Mouse (Mus musculus) liver, embryonic 13.5 days (tissue): ENCODE results near the gene 4930579F01Rik. TPM values are rescaled to one million over a fixed set of nuclear protein-coding genes. Genes with fewer than 3 reads are reported as not detected.

Experiments used
- ATAC-seq: fragments of 200-750 bp; cut with Nextera tagmentation; 2 replicates; pipeline ENCODE4 v1.8.0; 2017; ENCODE audit warnings: low read depth, mild to moderate bottlenecking, moderate number of reproducible peaks, moderate library complexity
- DNase-seq: peaks from one replicate; pipeline ENCODE4 v3.0.0; 2022
- H3K27ac ChIP-seq: fragments of 300-500 bp; sonication (generic); 2 replicates; pipeline ENCODE4 v1.5.1; 2015; ENCODE audit warnings: moderate library complexity, mild to moderate bottlenecking, inconsistent platforms
- H3K27me3 ChIP-seq: fragments of 300-500 bp; sonication (generic); 2 replicates; pipeline ENCODE4 v1.6.1; 2015; ENCODE audit warnings: mild to moderate bottlenecking, inconsistent platforms
- H3K36me3 ChIP-seq: fragments of 300-500 bp; sonication (generic); 2 replicates; pipeline ENCODE4 v1.6.1; 2015; ENCODE audit warnings: mild to moderate bottlenecking, inconsistent platforms
- H3K4me1 ChIP-seq: fragments of 300-500 bp; sonication (generic); replicated peaks from 2 replicates; pipeline ENCODE4 v1.6.1; 2015; ENCODE audit warnings: inconsistent platforms
- H3K4me2 ChIP-seq: fragments of 300-500 bp; sonication (generic); 2 replicates; pipeline ENCODE4 v1.6.1; 2015; ENCODE audit warnings: inconsistent platforms, mild to moderate bottlenecking, moderate library complexity
- H3K4me3 ChIP-seq: fragments of 300-500 bp; sonication (generic); replicated peaks from 2 replicates; pipeline ENCODE4 v1.5.1; 2015; ENCODE audit warnings: mild to moderate bottlenecking, inconsistent platforms
- H3K9ac ChIP-seq: fragments of 300-500 bp; sonication (generic); 2 replicates; pipeline ENCODE4 v1.6.1; 2015; ENCODE audit warnings: mild to moderate bottlenecking, inconsistent platforms
- H3K9me3 ChIP-seq: fragments of 300-500 bp; sonication (generic); replicated peaks from 2 replicates; pipeline ENCODE4 v1.6.1; 2016; ENCODE audit warnings: inconsistent platforms
- WGBS: fragments of 180-500 bp; shearing (Covaris S2); methylation state at CpG from one replicate; pipeline ENCODE4 v1.1.7; 2015; ENCODE audit not compliant: insufficient replicate concordance; 5-methylcytosine and 5-hydroxymethylcytosine counted together
- polyA plus RNA-seq: library from polyadenylated mRNA; unstranded; fragments of >200 nt; fragmentation: Nextera tagmentation; extraction: Ambion mirVana; gene quantifications from 2 replicates; pipeline ENCODE4 v1.2.1, GENCODE M21; 2015

The 4930579F01Rik gene
- polyA plus RNA-seq = not detected in 2 replicates

GRCm38 (mm10) chr3:138193683-138194302, at the start of gene 4930579F01Rik:
Gene 4930579F01Rik (minus strand): TSS chr3:138193825.
- no peak for DNase-seq
- H3K27me3 ChIP-seq = no peaks in the 10 kb centered on the region
- H3K36me3 ChIP-seq = no peaks in the 10 kb centered on the region
- no peak within 1 kb of the TSS for H3K4me3 ChIP-seq
- no peaks in the 10 kb centered on the region for H3K4me1 ChIP-seq
- no peaks in the 10 kb centered on the region for H3K9me3 ChIP-seq
- H3K4me2 ChIP-seq = no peak within 1 kb of the TSS
- ATAC-seq = no peak
- 64% methylated on average over 15 of the region's 15 CpGs for WGBS
- H3K9ac ChIP-seq = no peak within 1 kb of the TSS
- no peak within 1 kb of the TSS for H3K27ac ChIP-seq

GRCm38 (mm10) chr3:138242933-138243332, 49.3 kb upstream of the 4930579F01Rik start:
- no peak overlapping the region for H3K4me2 ChIP-seq
- 68% methylated on average over 6 of the region's 6 CpGs for WGBS

GRCm38 (mm10) chr3:138242021-138242726, 48.5 kb upstream of the 4930579F01Rik start:
- no peaks in the 10 kb centered on the region for H3K36me3 ChIP-seq
- no peak for ATAC-seq
- no peak overlapping the region for H3K4me2 ChIP-seq
- no peak overlapping the region for H3K27ac ChIP-seq
- H3K9me3 ChIP-seq = no peaks in the 10 kb centered on the region
- no peak for DNase-seq
- no peak overlapping the region for H3K4me3 ChIP-seq
- 75% methylated on average over 14 of the region's 14 CpGs for WGBS
- H3K27me3 ChIP-seq = no peaks in the 10 kb centered on the region
- no peaks in the 10 kb centered on the region for H3K4me1 ChIP-seq
- H3K9ac ChIP-seq = no peak overlapping the region

More at GRCm38 (mm10) chr3:138242933-138243332, 49.3 kb upstream of the 4930579F01Rik start:
- no peak overlapping the region for H3K27ac ChIP-seq
- no peaks in the 10 kb centered on the region for H3K4me1 ChIP-seq
- no peaks in the 10 kb centered on the region for H3K36me3 ChIP-seq
- no peaks in the 10 kb centered on the region for H3K27me3 ChIP-seq
- no peak for ATAC-seq
- no peaks in the 10 kb centered on the region for H3K9me3 ChIP-seq
- DNase-seq = no peak
- no peak overlapping the region for H3K4me3 ChIP-seq
- H3K9ac ChIP-seq = no peak overlapping the region

GRCm38 (mm10) chr3:138241371-138241770, 47.7 kb upstream of the 4930579F01Rik start:
- ATAC-seq (no peak), DNase-seq (no peak)
- Histone ChIP-seq H3K9me3 (no peaks in the 10 kb centered on the region), H3K27me3 (no peaks in the 10 kb centered on the region), H3K4me1 (no peaks in the 10 kb centered on the region), H3K4me3 (no peak overlapping the region), H3K9ac (no peak overlapping the region), H3K36me3 (no peaks in the 10 kb centered on the region), H3K27ac (no peak overlapping the region; the same call in 1 of the 2 replicates), H3K4me2 (no peak overlapping the region)
- WGBS = 23% methylated on average over 6 of the region's 6 CpGs

GRCm38 (mm10) chr3:138240942-138241341, 47.3 kb upstream of the 4930579F01Rik start:
- H3K9ac ChIP-seq = no peak overlapping the region
- no peaks in the 10 kb centered on the region for H3K4me1 ChIP-seq
- H3K36me3 ChIP-seq = no peaks in the 10 kb centered on the region
- 66% methylated on average over 5 of the region's 5 CpGs for WGBS
- H3K4me3 ChIP-seq = no peak overlapping the region
- no peak for DNase-seq
- H3K27ac ChIP-seq = no peak overlapping the region; the same call in 1 of the 2 replicates
- ATAC-seq = no peak
- H3K27me3 ChIP-seq = no peaks in the 10 kb centered on the region
- no peaks in the 10 kb centered on the region for H3K9me3 ChIP-seq
- no peak overlapping the region for H3K4me2 ChIP-seq

- H3K4me2 ChIP-seq = no peak overlapping the region
- H3K27ac ChIP-seq = no peak overlapping the region
- no peak for ATAC-seq
- DNase-seq = no peak
- no peaks in the 10 kb centered on the region for H3K9me3 ChIP-seq
- no peak overlapping the region for H3K9ac ChIP-seq
- 74% methylated on average over 3 of the region's 3 CpGs for WGBS
- H3K4me3 ChIP-seq = no peak overlapping the region
- no peaks in the 10 kb centered on the region for H3K4me1 ChIP-seq
- H3K27me3 ChIP-seq = no peaks in the 10 kb centered on the region
- no peaks in the 10 kb centered on the region for H3K36me3 ChIP-seq
These were observed 46.8 kb upstream of the 4930579F01Rik start for GRCm38 (mm10) chr3:138240411-138240810.

GRCm38 (mm10) chr3:138239461-138239860, 45.8 kb upstream of the 4930579F01Rik start:
- no peak overlapping the region for H3K9ac ChIP-seq
- no peaks in the 10 kb centered on the region for H3K36me3 ChIP-seq
- no peak overlapping the region for H3K4me2 ChIP-seq
- H3K4me3 ChIP-seq = no peak overlapping the region
- no peaks in the 10 kb centered on the region for H3K27me3 ChIP-seq
- H3K4me1 ChIP-seq = no peaks in the 10 kb centered on the region
- H3K27ac ChIP-seq = no peak overlapping the region
- ATAC-seq = no peak
- H3K9me3 ChIP-seq = no peaks in the 10 kb centered on the region
- 70% methylated on average over 6 of the region's 6 CpGs for WGBS
- DNase-seq = no peak

- ATAC-seq = no peak
- no peak for DNase-seq
- Histone ChIP-seq H3K27me3 (no peaks in the 10 kb centered on the region), H3K9me3 (no peaks in the 10 kb centered on the region), H3K9ac (no peak overlapping the region), H3K4me3 (no peak overlapping the region), H3K4me1 (no peaks in the 10 kb centered on the region), H3K4me2 (no peak overlapping the region), H3K36me3 (no peaks in the 10 kb centered on the region), H3K27ac (no peak overlapping the region)
- WGBS = 52% methylated on average over 10 of the region's 10 CpGs
These were observed 44.4 kb upstream of the 4930579F01Rik start for GRCm38 (mm10) chr3:138238046-138238445.

- WGBS = 60% methylated on average over 11 of the region's 11 CpGs
- DNase-seq = no peak
These were observed 43.0 kb upstream of the 4930579F01Rik start for GRCm38 (mm10) chr3:138236546-138237163.

GRCm38 (mm10) chr3:138231531-138231930, 37.9 kb upstream of the 4930579F01Rik start:
- DNase-seq (no peak), ATAC-seq (no peak)
- Histone ChIP-seq H3K9me3 (no peaks in the 10 kb centered on the region), H3K27ac (no peak overlapping the region), H3K27me3 (no peaks in the 10 kb centered on the region), H3K4me1 (no peaks in the 10 kb centered on the region), H3K4me3 (no peak overlapping the region), H3K4me2 (no peak overlapping the region), H3K36me3 (no peaks in the 10 kb centered on the region), H3K9ac (no peak overlapping the region)
- WGBS = 59% methylated on average over 2 of the region's 2 CpGs

More at GRCm38 (mm10) chr3:138236546-138237163, 43.0 kb upstream of the 4930579F01Rik start:
- no peak overlapping the region for H3K27ac ChIP-seq
- ATAC-seq = no peak
- no peaks in the 10 kb centered on the region for H3K36me3 ChIP-seq
- no peak overlapping the region for H3K9ac ChIP-seq
- H3K27me3 ChIP-seq = no peaks in the 10 kb centered on the region
- no peaks in the 10 kb centered on the region for H3K4me1 ChIP-seq
- H3K4me2 ChIP-seq = no peak overlapping the region
- no peak overlapping the region for H3K4me3 ChIP-seq
- no peaks in the 10 kb centered on the region for H3K9me3 ChIP-seq

GRCm38 (mm10) chr3:138230266-138230665, 36.6 kb upstream of the 4930579F01Rik start:
- Histone ChIP-seq H3K27ac (no peak overlapping the region), H3K4me1 (no peaks in the 10 kb centered on the region; the same call in 1 of the 2 replicates), H3K9me3 (no peaks in the 10 kb centered on the region), H3K27me3 (no peaks in the 10 kb centered on the region), H3K36me3 (no peaks in the 10 kb centered on the region), H3K9ac (no peak overlapping the region), H3K4me2 (no peak overlapping the region), H3K4me3 (no peak overlapping the region)
- WGBS = 75% methylated on average over 3 of the region's 3 CpGs
- ATAC-seq = no peak
- no peak for DNase-seq
